Mouse (Mus musculus) kidney, adult 9 months (tissue): Measurements from ENCODE around the gene Ppard.

Experiments
- DNase-seq: peaks from one replicate; pipeline ENCODE4 v3.0.0; 2022

The Ppard gene

GRCm38 (mm10) chr17:28258325-28258724 is 25.8 kb downstream of the Ppard start:
- no peak for DNase-seq

- DNase-seq: no peak
Observed at GRCm38 (mm10) chr17:28259890-28260542, 27.5 kb downstream of the Ppard start.

GRCm38 (mm10) chr17:28260543-28260909 is 28.0 kb downstream of the Ppard start:
- DNase-seq: no peak

- no peak for DNase-seq
Observed at GRCm38 (mm10) chr17:28261795-28262194, 29.3 kb downstream of the Ppard start.

GRCm38 (mm10) chr17:28263181-28263894 is 30.8 kb downstream of the Ppard start:
- no peak for DNase-seq

GRCm38 (mm10) chr17:28267251-28267650 is 34.8 kb downstream of the Ppard start:
- no peak for DNase-seq

GRCm38 (mm10) chr17:28270165-28270564 is 37.7 kb downstream of the Ppard start:
- DNase-seq: no peak

- DNase-seq: no peak
Observed at GRCm38 (mm10) chr17:28271537-28272266, 39.2 kb downstream of the Ppard start.

- no peak for DNase-seq
Observed at GRCm38 (mm10) chr17:28272281-28272680, 39.8 kb downstream of the Ppard start.

GRCm38 (mm10) chr17:28272837-28273236 is 40.3 kb downstream of the Ppard start:
- DNase-seq: no peak

- peak; percentile 46 for DNase-seq
Observed at GRCm38 (mm10) chr17:28274739-28275138, 42.2 kb downstream of the Ppard start.

- DNase-seq: no peak
Observed at GRCm38 (mm10) chr17:28277226-28277625, 44.7 kb downstream of the Ppard start.

- DNase-seq: no peak
Observed at GRCm38 (mm10) chr17:28277721-28278120, 45.2 kb downstream of the Ppard start.

GRCm38 (mm10) chr17:28278156-28278555 is 45.7 kb downstream of the Ppard start:
- no peak for DNase-seq

GRCm38 (mm10) chr17:28279236-28279635 is 46.7 kb downstream of the Ppard start:
- DNase-seq: peak; percentile 76

- peak; percentile 93 for DNase-seq
Observed at GRCm38 (mm10) chr17:28279780-28280422, 47.4 kb downstream of the Ppard start.

- no peak for DNase-seq
Observed at GRCm38 (mm10) chr17:28280423-28280800, 47.9 kb downstream of the Ppard start.

GRCm38 (mm10) chr17:28280831-28281377 is 48.4 kb downstream of the Ppard start:
- no peak for DNase-seq

GRCm38 (mm10) chr17:28281866-28282441 is 49.5 kb downstream of the Ppard start:
- no peak for DNase-seq

- DNase-seq: no peak
Observed at GRCm38 (mm10) chr17:28283199-28283598, 50.7 kb downstream of the Ppard start.

- no peak for DNase-seq
Observed at GRCm38 (mm10) chr17:28286133-28286532, 53.6 kb downstream of the Ppard start.

- peak; percentile 60 for DNase-seq
Observed at GRCm38 (mm10) chr17:28286964-28287363, 54.5 kb downstream of the Ppard start.

GRCm38 (mm10) chr17:28287578-28287977 is 55.1 kb downstream of the Ppard start:
- peak; percentile 78 for DNase-seq
